Mouse (Mus musculus) T-helper 2 cell (primary cell): ENCODE measurements around the gene Dok4.
"Not testable (repeated sequence)": the region's sequence is repeated elsewhere in the genome, so short reads cannot be mapped to it uniquely, and the experiment has no call there.

Source experiments
- in situ Hi-C: fragments of 300-600 bp; cut with MboI, MseI; formaldehyde crosslinking; loops from one replicate; pipeline ENCODE4 v1.15.1; 2025; ENCODE audit warnings: high pct_unique_total_duplicates

Gene Dok4

DNA sequence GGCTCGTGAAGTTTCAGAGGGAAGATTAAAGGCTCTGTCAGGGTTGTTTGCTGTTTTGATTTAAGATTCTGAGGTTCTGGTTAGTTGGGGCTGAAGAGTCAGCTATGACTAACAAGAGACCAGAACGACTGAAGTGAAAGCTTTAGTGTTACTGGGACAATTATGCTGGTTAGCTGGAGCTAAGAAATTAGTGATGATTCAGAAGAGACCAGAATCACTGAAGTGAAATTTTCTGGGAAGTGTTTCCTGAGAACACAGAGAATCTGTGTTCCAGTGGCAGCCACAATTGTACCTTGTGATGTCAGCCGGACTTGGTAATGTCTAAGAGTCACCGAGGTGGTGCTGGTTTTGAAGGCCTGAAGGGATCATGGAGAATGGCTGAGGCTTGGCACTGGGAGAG is 4.6 kb upstream of the Dok4 start:
- in situ Hi-C loops, result no loop called here

DNA sequence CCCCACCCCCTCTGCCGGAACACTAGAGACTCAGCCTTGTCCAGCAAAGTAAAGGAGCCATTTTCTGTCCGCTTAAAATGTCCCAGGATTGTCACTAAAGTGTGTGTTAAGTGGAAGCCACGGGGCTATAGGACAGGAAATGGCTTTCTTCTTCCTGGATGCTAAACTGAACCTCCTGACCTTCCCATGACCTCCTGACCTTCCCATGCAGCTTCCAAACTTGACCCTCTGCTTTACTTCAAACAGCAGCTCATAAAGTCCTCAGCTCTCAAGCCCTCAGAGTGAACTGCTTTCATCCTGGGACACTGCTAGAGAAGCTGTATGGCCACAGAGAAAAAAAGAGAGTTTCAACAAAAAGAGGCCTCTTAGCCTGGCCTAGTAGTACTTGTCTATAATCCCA is 690 bp upstream of the Dok4 start:
- in situ Hi-C loops, result no loop called here

DNA sequence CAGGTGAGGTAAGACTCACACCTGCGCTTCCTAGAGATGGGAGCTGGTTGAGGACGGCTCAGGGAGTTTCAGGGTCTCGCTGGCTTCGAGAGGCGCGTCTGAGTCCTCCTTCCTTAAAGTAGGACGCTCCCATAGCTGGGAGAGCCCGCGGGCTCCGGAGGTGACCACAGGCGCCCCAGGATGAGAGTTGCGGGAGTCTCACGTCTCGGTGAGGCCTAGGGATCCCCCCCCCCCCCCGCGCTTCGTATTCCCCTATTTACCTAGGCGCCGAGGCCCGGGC is 319 bp downstream of the Dok4 start:
- in situ Hi-C loops, result no loop called here

DNA sequence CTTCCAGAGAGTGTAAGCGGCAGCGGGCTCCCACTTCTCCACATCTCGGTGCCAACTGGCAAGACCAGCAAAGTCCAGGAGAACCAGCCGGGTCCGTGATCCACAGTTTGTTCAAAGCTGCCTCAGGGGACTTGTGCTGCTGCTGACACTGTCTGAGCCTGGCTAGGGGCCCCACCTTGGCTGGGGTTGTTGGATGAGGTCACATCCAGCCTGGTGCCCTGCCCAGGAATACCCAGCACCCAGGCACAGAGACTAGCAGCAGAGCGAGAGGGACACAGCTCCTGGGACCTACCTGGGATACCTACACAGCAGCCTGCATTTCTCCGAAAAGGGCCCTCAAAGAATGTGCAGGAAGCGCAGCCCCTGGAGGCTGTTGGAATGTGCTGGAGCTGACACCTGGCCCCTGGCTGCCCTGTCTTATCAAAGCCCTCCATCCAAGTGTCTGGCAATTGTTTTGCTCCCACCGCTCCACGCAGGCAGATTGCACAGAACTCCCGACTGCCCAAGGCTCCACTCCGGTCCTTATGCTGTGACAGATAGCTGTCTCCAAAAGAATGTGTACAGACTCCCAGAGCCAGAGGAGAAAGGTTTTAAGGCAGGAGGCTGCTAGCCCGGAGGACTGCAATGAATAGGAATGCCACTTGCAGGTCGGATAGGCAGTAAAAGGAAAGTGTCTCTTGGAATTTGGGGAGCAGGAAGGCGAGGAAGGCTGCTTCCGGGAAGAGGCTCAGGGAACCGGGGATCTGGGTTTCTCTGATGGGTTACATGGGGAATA is 847 bp downstream of the Dok4 start:
- in situ Hi-C loops, result no loop called here

DNA sequence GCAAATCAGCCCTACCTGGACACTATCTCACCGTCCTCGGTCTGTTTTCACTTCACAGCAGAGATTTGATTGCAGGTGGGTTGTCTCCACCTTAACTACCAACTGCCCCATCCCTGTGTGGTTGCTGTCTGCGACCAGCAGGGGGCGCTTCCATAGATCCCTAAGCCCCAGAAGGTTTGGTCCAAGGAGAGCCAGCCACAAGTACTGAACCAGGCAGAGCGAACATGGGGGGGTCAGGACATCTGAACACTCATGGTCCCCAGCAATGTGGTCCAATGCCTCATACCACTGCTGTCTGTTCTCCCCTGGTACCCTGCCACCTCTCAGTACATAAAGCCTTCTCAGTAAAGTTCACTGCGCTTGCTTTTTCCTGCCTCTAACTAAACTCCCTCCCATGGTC is 1.8 kb downstream of the Dok4 start:
- in situ Hi-C loops, result no loop called here

DNA sequence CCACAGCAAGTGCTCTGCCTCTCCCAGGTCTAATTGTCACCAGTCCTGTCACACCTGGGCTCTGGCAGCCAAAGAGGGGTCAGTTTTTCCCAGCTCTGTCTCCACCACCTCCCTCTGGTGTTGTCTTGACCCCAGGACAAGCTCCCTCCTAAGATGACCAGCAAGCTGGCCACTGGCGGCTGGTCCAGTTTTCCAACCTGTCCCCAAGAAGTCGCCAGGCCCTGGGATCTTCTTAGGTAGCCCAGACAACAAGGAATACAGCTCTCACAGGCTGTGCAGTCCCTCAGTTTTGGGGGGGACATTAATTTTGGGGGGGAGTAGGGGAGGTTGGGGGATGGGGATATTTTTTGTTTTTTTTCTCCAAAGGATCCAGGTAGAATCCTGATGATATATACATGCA is 3.6 kb downstream of the Dok4 start:
- in situ Hi-C loops, result no loop called here

DNA sequence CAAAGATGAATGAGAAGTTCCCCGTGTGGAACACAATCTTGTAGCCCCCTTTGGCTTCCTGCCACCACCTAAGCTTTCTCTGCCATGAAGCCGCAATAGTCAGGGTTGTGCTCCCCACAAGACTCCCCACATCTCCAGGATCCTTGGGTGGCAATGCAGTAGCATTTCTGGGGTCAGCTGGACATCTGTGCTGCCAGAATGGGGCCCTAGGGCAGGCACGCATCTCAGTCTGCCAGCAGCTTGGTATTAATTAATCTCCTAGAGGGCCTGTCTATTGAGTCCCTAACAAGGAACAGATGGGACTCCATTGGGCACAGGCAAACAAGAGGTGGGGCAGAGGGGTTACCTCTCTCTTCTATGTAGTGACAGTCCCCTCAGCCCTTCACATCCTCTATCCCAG is 4.0 kb downstream of the Dok4 start:
- in situ Hi-C loops, result no loop called here

DNA sequence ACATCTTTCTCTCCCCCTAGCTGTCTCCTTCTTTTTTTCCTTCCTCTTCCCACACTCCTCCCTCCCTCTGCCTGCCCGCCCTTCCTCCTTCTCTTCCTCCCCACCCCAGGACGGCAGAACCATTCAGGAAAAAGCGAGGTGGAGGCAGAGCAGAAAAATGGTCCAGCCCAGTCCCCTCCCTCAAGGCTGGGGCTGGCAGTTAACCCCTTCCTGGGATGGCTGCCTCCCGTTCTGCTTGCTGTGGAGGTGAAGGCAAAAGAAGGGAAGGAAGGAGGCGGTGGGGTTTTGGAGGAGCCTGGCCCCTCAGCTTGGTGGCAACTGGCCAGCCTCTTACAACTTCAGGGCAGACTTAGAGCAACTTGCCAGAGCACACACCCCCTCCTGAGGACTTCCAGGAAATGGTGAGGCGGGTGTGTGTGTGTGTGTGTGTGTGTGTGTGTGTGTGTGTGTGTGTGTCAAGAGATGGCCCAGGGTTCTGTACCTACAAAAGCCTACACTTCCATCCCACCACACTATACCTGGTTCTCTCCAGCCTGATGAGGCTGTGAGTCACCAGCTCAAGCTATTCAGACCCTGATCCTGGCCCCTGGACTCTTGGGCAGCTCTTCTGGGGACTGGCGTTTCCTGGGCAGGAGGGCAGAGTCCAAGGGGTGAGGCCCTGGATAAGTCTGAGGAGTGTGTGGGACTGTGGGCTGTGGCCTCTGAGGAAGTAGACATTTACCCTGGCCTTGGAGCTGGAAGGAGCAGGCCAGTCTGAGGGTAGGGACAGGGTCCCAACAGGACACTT is 4.8 kb downstream of the Dok4 start:
- in situ Hi-C loops, result no loop called here

DNA sequence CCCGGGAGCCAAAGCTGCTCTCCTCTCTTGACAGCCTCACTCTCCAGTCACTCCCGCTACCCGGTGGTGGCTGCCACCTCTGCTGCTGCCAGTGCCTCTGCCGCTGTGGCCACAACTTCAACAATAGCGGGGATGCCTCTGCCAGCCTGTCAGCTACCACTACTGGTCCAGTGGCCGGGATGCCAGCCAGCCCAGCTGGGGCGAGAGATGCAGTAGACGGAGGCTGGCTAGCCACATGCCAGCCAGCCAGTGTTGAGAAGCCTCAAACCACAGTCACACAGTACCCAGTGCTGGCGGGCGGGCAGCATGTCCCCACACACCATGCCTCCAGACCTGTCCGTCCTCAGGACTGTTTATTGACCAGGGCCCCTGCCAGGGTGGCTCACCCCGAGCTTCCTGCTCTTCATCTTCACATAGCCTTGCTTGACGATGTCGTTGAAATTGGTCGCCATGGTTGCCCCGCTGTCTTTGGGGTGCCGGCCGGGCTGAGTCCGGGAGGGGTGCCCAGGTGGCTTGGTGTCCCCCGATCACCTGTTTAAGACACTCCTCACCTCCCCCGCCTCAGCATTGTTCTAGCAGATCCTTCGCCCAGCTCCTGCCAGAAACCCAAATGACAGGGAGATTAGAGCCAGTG is 5.5 kb downstream of the Dok4 start:
- in situ Hi-C loops, result no loop called here

DNA sequence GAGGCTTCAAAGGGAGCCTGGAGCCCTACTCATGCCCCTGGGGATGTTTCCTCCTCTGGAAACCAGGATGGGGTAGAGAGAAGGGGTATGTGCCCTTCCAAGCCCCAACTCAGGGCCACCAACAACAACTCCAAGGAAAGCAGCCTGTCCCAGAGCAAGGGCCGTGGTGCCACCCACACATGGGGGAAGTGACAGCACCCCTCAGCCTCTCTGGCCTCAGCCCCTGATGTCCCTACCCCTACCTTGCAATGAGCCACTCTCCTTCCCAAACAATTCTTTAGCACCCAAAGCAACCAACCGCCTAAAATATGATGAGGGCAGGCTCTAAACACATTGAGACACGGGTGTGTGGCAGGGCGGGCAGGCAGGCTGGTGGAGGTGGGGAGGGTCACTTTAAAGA is 6.1 kb downstream of the Dok4 start:
- in situ Hi-C loops, result no loop called here

DNA sequence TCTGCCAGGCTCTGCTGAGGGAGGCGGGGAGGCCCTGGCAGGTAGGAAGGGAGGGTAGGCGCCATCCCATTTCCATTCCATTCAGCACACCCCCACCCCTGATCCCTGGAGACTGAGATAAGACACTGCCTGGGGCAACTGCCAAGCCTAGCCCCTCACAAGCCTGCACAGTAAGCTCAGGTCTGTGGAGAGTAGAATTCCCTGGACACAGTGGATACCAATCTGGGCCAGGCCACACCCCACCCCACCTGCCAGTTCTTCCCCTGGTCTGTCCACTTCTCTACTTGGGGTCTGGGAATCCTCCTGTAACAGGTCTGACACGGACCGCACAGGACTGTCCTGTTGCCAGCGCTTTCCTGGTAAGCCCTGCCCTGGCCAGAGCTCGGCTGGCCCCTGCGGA is 7.0 kb downstream of the Dok4 start:
- in situ Hi-C loops, result loop anchor here (5.0 kb wide), 1 partner anchor 38 kb away; no protein-coding TSS in a partner anchor

DNA sequence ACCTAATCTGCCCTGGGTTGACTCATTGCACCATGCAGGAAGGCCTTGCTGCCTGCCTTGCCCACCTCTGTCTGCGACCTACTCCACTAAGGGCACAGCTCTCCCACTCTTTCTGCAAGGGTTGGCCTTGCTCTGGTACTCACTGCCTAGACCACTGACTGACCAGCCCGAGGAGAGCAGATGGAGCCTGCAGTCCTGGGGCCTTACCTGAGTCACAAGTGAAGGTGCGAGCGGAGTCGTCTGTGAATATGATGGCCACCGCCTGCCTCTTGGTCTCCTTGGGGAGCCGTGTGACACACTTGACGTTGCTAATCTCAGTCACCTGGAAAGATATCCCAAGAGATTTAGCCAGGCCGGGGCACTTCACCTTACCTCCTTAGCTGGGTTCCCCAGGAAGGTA is 9.2 kb downstream of the Dok4 start:
- in situ Hi-C loops, result loop anchor here (5.0 kb wide), 1 partner anchor 40 kb away; no protein-coding TSS in a partner anchor

DNA sequence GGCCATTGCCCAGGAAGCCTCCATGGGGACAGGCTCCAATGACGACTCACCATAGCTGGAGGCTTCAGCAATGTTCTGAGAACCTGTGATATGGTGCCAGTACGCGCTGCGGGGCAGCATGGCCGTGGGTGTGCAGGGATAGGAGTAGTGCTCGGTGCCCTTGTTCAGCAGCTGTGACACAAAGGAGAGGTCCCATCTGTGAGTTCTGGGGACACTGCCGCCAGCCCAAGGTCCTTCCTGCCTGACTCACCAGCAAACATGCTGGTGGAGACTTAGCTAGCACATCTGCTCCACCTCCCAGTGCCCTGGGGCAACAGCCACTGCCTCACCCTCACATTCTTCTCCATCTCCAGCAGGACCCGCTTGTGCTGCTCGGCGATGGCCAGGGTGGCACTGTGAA is 10.8 kb downstream of the Dok4 start:
- in situ Hi-C loops, result loop anchor here (5.0 kb wide), 1 partner anchor 42 kb away; no protein-coding TSS in a partner anchor

DNA sequence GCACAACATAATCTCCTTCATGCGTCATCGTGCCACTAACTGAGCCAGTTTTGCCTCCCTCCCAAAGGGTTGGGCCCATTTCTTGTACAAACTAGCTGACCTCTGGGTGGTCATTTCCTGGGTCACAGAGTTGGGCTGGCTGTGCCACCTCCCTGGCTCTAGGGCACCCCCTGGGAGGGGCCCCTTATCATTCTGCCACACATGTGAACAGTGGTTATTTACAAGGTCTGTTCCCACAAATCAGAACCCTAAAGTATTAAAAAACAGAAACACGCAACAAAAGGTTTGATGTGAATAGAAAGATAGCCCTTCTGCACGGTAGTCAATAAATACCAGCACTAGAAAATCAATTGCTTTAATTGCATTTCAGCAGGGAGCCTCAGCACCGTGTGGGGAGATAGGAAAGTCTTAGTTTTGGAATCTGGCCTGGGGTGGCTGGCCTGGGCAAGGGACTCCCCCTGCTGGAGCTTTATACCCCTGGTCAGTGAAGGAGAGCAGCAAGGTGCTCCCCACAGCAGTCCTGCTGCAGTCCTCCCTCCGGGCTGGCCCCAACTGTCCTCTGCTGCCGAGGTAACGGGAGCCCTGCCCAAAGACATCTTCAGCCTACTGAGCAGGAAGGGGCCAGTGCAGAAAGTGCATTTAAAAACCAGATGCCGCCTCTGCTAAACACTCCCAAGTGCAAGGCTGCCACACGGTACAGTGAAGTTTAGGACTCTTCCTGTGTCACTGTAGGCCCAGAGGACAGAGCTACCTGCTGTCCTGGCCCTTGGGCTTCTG is 12.0 kb downstream of the Dok4 start:
- in situ Hi-C loops, result no loop called here

DNA sequence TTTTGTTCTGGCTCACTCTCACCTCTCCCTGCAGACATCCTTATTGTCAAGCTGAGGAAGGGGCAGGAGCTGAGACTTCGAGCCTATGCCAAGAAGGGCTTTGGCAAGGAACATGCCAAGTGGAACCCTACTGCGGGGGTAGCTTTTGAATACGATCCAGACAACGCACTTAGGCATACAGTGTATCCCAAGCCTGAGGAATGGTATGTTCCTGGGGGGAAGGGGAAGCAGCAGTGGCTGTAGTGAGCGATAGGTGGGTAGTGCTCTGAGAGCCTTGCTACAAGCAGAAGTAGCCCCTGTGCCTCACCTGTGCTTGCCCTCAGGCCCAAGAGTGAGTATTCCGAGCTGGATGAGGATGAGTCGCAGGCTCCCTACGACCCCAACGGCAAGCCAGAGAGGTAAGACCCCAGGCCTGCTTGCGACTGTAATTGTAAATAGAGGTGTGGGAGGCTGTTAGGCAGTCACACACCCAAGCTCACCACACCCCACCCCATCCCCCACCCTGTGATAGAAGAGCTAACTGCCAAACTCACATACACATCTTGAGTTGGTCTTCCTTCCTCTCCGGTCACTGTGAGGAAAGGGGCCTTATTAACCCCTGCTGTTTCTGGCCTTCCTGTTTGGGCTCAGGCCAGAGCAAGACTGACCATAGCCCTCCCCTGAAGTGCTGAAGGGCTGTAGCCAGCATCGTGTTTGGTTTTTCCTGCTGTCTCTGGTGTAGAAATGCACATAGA is 13.5 kb downstream of the Dok4 start:
- in situ Hi-C loops, result no loop called here

DNA sequence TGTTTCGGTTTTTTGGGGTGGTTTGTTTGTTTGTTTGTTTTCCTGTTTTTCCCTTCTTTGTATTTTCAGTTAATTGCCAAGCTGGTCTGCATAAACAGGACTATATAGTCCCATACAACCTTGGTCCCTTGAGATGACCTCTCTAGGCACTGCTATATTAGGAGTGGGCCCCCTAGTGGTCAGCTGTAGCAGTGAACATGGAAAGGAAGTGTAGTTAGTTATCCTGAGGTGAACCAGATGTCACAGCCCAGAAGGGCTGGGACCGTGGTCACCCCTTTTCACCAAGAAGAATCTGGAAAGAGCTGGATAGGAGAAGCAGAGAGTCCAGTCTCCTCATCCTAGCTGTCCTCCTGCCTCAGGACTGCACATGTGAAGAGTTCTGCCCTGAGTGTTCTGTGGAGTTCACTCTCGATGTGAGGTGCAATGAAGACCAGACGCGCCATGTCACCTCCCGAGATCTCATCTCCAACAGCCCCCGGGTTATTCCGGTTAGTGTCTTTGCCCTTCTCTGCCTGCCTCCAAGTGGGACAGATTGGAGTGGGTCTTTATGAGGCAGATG is 14.7 kb downstream of the Dok4 start:
- in situ Hi-C loops, result no loop called here

DNA sequence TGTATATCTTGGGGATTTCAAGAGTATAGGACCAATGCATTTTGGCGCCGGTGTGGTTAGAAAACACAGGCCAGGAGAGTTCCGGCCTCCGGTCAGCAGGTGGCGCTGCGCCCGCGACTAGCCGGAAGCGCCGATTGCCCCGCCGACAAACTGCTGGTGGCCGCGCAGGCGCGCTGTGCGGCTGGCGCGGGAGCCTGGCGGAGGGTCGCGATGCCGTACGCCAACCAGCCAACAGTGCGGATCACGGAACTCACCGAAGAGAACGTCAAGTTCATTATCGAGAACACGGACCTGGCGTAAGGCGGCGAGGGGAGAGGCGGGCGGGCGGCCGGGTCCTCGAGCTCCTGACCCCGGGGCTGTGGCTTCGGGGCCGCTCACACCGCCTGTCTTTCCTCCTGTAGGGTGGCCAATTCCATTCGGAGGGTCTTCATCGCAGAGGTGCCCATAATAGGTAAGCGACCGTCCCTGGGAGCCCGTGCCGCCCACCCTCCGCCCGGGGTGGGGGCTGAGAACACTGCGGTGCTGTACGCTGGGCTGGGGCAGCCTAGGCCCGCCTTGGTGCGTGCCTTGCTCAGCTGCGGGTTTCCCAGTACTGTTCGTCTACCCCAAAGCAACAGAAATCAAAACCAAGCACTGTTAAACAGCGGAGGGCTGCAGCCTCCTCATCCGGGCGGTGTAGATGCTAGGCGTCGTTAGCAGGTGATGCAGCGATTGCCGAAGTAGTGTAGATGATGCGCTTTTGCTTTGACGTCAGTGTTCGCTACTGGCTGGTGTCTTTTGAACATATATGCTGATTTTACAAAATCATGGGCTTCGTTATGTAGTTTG is 18.6 kb downstream of the Dok4 start, which contains the start of gene Polr2c:
Polr2c (plus strand) TSS at position 105 of the 828 bp plus-strand sequence.
- in situ Hi-C loops, result no loop called here

DNA sequence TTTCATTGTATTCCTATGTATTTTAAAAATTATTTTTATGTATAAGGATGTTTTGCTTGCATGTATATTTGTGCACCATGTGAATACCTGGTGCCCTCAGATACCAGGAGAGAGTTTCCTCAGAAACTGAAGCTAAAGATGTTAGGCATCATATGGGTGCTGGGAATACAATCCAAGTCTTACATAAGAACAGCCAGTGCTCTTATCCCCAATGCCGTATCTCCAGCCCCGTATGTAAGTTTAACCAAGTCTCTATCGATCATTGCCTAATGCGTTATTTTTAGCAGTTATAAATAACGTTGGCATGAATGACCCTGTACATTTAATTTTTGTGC is 19.2 kb downstream of the Dok4 start:
- in situ Hi-C loops, result no loop called here

DNA sequence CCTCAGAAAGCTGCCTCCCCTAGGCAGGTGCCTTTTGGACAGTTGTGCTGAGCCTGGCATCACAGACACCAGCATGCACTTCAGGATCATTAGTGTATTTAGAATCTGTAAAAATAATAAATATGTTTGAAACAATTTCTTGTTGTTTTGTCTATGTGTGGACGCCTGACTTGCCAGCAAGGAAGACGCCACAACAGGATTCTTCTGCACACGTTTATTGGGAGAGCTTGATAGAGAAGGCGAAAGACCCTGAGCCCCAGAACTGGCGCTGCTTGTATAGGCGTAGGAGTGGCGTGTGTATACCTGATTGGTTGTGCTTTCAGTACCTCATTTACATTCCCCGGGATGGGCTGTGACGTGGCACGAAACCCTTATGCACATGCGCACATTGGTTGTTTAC is 21.4 kb downstream of the Dok4 start:
- in situ Hi-C loops, result not testable (repeated sequence)

DNA sequence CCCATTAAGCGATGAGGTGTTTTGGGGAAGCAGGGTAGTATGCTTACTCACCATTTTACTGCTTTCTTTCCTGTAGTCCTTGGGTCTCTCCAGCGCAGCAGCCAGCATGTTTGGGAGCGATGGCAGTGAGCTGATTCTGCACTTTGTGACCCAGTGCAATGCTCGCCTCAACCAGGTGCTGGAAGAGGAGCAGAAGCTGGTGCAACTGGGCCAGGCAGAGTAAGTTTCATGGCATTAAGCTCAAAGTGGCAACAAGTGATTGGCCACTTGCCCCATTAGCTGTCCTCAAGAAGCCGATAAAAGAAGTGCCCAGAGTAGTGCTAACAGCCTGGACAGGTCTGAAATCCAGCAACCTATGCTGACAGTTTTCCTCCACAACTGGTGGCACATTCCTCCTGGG is 26.1 kb downstream of the Dok4 start:
- in situ Hi-C loops, result no loop called here
